Mouse (Mus musculus) cortical plate, adult 2 months (tissue): Measurements from ENCODE around the gene Ccin. TPM values are rescaled to one million over a fixed set of nuclear protein-coding genes. Genes with fewer than 3 reads are reported as not detected.

Experiments used
- H3K27ac ChIP-seq: fragments of 200-500 bp; 2 replicates; pipeline ENCODE4 v1.5.1; 2012; ENCODE audit warnings: low read length, control low read depth, inconsistent platforms; ENCODE audit not compliant: insufficient read depth
- H3K4me1 ChIP-seq: fragments of 200-500 bp; 2 replicates; pipeline ENCODE4 v1.6.1; 2011; ENCODE audit warnings: low read length; ENCODE audit not compliant: control insufficient read depth, insufficient read depth
- H3K4me3 ChIP-seq: fragments of 200-500 bp; 2 replicates; pipeline ENCODE4 v1.5.1; 2011; ENCODE audit warnings: mild to moderate bottlenecking, low read length, control low read depth; ENCODE audit not compliant: insufficient read depth
- CTCF ChIP-seq: fragments of 200-500 bp; IDR thresholded peaks from 2 replicates; pipeline ENCODE4 v1.5.1; 2011; ENCODE audit warnings: mild to moderate bottlenecking, control low read depth, low read length; ENCODE audit not compliant: insufficient read depth; ENCODE audit errors: extremely low read depth
- POLR2A ChIP-seq: fragments of 200-500 bp; IDR thresholded peaks from 2 replicates; pipeline ENCODE4 v1.6.1; 2011; ENCODE audit warnings: mild to moderate bottlenecking, low read length, control low read depth; ENCODE audit not compliant: insufficient read depth; ENCODE audit errors: extremely low read depth
- polyA plus RNA-seq: library from polyadenylated mRNA; depleted of rRNA; stranded (reverse); fragments of >200 nt; gene quantifications from 2 replicates; pipeline ENCODE4 v1.2.3, GENCODE M21; 2012

Ccin gene
- polyA plus RNA-seq, 1 experiment, result not detected

DNA sequence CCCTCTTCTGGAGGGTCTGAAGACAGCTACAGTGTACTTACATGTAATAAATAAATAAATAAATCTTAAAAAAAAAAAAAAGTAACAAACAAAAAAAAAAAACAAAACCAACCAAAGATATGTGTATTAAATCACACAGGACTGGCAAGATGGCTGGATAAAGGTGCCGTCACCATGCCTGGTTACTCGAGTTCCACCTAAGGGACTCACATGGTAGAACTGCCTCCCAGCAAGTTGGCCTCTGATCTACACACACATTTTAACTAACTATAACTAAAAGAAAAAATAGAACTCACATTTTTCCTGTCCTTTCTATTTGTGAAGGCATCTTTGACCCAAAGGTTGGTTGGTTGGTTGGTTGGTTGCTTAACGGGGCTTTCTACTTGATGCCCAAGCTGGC, 28.5 kb downstream of the Ccin start:
- Histone ChIP-seq H3K27ac (no peak overlapping the region), H3K4me1 (peaks cover 12% of the 10 kb centered on the region; the same call in 1 of the 2 replicates), H3K4me3 (peak overlapping the region; percentile 43)
- TF ChIP-seq POLR2A (no peak), CTCF (no peak)

DNA sequence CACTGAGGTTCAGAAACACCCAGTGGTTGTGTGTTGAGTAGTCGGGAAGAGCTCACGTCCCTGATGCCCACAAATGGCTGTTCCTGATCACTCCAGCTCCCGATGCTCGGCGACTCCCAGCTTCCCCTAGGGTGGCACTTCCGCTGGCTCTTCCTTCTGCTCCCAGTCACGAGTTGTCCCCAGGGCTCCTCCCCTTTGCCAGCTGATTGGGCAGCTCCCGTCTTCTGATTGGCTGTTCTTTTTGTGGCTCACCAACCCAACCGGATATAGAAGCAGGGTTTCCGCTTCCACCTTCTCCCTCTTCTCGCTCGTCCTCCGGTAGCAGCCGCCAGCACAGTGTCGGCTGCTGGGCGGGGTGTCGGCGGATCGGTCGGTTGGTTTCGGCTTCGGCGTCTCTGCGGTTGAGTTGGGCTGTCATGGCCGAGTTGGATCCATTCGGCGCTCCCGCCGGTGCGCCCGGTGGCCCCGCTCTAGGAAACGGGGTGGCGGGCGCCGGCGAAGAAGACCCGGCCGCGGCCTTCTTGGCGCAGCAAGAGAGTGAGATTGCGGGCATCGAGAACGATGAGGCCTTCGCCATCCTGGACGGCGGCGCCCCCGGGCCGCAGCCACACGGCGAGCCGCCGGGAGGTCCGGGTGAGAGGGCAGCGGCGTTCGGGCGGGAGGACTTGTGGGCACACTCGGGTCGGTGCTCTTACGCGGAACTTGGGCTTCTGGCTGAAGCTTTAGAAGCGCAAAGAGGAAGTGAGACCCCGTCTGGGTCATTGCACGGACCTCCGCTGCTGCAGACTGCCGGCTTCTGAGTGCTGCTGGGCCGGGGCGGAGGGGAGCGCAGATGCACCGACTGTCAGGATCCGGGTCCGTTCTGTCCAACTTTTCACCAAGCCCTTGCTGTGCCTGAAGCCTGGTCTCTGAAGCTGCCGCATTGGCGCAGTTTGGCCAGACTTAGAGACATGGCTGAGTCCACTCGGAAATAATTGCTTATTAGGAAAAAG, 29.4 kb downstream of the Ccin start:
- TF ChIP-seq POLR2A, result peak; percentile 93
- TF ChIP-seq CTCF, result no peak
- H3K27ac ChIP-seq, result 0 out of 2 replicates have a peak overlapping the region, but pooled peaks have one; percentile 6
- peaks cover 12% of the 10 kb centered on the region; the same call in 1 of the 2 replicates for H3K4me1 ChIP-seq
- peak overlapping the region; percentile 43 for H3K4me3 ChIP-seq

DNA sequence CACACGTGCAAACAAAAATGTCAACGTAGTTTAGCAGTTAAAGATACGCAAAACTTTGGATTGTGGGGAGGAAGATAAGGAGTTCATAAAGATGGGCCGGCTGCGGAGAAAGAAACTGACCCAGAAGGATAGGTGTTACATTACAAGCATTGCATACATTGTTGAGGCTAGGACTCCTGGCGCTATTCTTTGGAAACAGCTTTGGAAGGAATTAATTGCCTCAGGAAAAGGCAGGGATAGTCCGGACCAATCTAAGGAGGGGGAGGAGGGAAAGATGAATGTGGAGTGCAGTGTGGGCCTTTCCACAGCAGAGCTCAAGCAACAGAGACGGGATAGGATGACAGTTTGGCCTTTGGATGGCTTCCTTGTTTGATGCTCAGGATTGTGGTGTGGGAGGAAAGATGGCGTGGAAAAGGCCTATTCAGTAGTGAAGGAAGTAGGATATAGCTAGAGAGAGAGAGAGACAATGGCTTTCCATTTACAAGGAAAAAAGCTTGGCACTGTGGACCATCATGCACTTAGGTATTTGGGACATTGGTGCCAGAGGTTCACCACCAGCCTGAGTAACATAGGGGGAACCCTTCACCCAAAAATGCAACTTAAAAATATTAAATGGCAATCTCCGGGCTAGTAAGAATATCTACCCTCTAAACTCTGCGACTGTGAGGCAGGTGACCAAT, 30.2 kb downstream of the Ccin start:
- H3K4me1 ChIP-seq, result peaks cover 12% of the 10 kb centered on the region; the same call in 1 of the 2 replicates
- no peak overlapping the region for H3K27ac ChIP-seq
- TF ChIP-seq POLR2A, result no peak
- no peak for TF ChIP-seq CTCF
- peak overlapping the region; percentile 43 for H3K4me3 ChIP-seq

DNA sequence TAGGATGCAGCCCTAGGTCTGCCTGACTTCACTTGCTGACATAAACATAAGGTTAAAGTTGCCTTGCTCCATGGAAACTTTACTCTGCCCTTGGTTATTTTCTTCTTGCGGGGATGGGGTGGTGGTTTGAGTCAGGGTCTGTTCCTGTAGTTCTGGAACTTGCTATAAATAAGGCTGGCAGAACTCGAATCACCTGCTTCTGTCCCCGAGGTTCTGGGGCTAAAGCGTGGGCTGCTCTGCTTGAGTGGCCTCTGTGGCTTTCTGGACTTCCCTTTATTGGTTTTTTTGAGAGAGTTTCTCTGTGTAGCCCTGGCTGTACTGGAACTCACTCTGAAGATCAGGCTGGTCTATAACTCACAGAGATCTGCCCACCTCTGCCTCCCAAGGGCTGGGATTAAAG, 32.8 kb downstream of the Ccin start:
- Histone ChIP-seq H3K27ac (no peak overlapping the region), H3K4me3 (no peak overlapping the region), H3K4me1 (peaks cover 12% of the 10 kb centered on the region; the same call in 1 of the 2 replicates)
- TF ChIP-seq CTCF (no peak), POLR2A (no peak)

DNA sequence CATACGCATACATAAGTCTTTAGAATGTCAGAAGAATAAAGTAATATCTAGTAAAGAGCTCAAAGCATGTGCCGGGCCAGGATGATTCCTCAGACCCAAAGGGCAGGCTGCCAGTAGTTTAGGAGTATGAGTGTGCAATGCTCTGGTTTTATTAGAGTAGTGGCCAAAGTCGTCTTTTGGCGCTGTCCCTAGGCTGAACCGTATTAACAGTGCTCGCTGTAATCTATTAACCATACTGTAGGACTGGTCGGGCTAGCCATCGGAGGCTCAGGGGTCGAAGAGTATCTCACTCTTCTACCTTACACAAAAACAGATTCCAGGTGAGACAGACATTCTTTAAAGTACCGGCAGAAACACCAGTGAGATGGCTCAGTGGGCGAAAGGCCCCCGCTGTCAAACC, 33.5 kb downstream of the Ccin start:
- peaks cover 12% of the 10 kb centered on the region; the same call in 1 of the 2 replicates for H3K4me1 ChIP-seq
- TF ChIP-seq POLR2A (no peak), CTCF (no peak)

DNA sequence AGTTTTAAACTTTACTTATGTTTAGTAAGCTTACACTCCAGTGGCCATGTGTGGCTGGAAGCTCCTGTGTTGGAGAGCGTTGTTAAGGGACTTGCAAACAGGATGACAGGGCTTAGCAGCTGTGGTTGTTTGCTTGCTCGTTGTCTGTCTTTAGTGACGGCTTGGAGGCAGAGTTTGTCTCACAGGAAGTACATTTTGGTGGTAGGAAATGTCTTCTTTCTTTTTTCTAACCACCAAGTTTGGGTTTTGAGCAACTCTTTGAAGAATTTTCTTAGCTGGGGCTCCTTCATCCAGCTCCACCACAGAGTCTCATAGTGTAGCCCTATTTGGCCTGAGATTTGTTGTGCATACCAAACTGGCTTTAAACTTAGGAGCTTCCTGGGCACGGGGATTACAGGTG, 39.0 kb downstream of the Ccin start:
- Histone ChIP-seq H3K4me3 (no peak overlapping the region), H3K4me1 (no peaks in the 10 kb centered on the region)

More for the DNA sequence above, 33.5 kb downstream of the Ccin start:
- no peak overlapping the region for H3K4me3 ChIP-seq
- H3K27ac ChIP-seq, result no peak overlapping the region

DNA sequence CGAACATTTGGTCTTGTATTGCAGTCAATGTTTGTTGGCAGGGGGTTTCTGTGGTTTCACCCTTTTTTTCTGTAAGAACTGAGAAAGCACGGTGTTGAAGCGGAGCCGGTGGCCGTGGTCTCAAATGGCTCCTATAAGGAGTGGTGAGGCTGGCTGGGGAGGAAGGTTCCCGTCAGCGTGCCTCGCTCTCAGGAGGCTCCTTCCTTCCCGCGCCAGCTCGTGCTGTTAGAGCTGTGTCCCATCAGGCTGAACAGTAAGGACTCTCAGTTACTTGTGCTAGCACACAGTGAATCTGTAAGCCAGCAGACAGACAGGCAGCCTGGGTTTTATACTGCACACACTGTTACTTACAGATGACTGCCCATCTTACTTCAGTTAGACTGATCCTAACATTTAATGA, 39.5 kb downstream of the Ccin start:
- Histone ChIP-seq H3K4me1 (no peaks in the 10 kb centered on the region), H3K4me3 (no peak overlapping the region), H3K27ac (no peak overlapping the region)
- TF ChIP-seq POLR2A (no peak), CTCF (no peak)

More for the DNA sequence above, 39.0 kb downstream of the Ccin start:
- TF ChIP-seq POLR2A (no peak), CTCF (no peak)
- no peak overlapping the region for H3K27ac ChIP-seq

DNA sequence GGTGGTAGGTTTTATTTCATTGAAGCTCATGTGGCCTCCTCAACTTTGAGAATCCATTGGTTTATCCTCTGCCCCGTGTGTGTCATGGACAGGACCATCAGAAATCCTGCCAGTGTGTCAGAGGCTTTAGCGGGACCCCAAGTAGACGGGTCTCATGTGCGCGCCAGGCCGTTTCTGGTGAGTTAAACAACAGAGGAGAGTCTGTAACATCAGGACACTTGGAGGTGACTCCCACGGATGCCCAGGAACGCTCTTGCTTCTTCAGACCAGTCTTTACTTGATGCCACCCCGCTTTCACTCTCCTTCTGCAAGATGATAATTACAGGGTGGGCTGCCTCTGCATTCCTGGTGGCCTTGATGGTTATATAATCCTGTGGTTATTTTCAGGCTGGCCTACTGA, 40.4 kb downstream of the Ccin start:
- H3K4me3 ChIP-seq, result no peak overlapping the region
- H3K27ac ChIP-seq, result no peak overlapping the region
- TF ChIP-seq POLR2A, result no peak
- no peak for TF ChIP-seq CTCF
- peaks cover 3% of the 10 kb centered on the region for H3K4me1 ChIP-seq

DNA sequence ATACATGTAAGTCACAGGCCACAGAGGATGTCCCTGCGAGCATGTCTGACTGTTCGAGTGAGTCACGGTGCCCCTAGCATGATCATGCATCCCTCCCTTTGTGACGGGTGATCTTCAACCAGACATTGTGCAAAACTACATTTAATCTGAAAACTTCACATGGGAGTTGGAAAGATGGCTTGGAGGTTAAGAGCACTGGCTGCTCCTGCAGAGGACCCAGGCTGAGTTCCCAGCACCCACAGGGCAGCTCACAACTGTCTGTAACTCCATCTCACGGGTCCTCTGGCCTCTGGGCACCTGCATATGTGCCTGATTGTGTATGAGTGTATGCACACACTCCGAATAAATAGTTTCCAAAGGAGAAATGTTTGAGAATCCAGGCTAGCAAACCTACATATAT, 41.0 kb downstream of the Ccin start:
- Histone ChIP-seq H3K4me1 (peaks cover 3% of the 10 kb centered on the region), H3K27ac (no peak overlapping the region), H3K4me3 (no peak overlapping the region)
- TF ChIP-seq CTCF (no peak), POLR2A (no peak)
